Mouse (Mus musculus): ENCODE measurements around the gene Stat4.

- no peak for TF ChIP-seq GATA1 (IDR thresholded peaks at IDR 0.05; ENCODE audit: low read length)
- no peak for TF ChIP-seq TAL1 (IDR thresholded peaks at IDR 0.05; ENCODE audit: low read length)
These were observed 142.8 kb downstream of the Stat4 start for GRCm38 (mm10) chr1:52129794-52130193.

Data from erythroblast, embryonic 14.5 days (primary cell).